Mouse (Mus musculus): ENCODE measurements around the gene Abr. TPM values are rescaled to one million over a fixed set of nuclear protein-coding genes. Genes with fewer than 3 reads are reported as not detected.

The Abr gene
- polyA plus RNA-seq, 1 experiment from 2014 or later = 40.4 TPM

DNA sequence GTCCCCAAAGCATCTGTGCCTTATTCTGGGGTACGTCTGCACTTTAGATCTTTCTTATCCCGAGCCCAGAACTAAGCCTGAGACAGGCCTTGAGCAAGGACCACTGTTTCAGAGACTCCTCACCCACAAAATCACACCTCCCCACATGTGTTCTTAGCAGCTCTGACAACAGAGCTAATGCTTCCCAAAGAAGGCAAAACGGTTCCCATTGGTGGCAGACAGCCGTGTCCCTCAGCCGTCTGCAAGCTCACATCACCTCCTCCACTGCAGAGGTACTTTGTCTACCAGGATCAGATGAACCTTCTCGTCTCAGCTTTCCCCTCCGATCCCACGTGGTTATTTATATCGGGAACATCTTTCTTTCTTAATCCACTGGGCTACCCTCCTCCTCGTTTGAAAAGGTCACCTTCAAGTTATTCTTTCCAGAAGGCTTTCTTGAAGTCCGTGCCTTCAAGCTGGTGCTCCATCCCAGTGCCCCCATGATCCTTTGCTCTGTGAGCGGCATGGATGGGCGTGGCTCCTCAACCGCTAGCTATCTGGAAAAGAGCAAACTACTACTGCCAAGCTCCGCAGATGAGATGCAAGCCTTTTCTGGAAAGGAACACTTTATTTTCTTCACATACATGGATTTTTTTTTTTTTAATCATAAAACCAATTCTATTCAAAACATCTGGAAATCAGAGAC is 240.8 kb downstream of the Abr start:
- H3K9me3 ChIP-seq (ENCODE audit: low read length) = no peaks in the 10 kb centered on the region
- H3K4me1 ChIP-seq (ENCODE audit: insufficient read depth, low read length) = peaks cover 46% of the 10 kb centered on the region
- no peaks in the 10 kb centered on the region for H3K27me3 ChIP-seq (ENCODE audit: insufficient read depth, low read length)
- H3K9ac ChIP-seq (replicated peaks; ENCODE audit: low read length) = no peak overlapping the region
- WGBS = 51% methylated on average over 15 of the region's 15 CpGs
- no peak overlapping the region for H3K4me2 ChIP-seq (replicated peaks; ENCODE audit: low read depth, low read length)
- 0 out of 2 replicates have a peak overlapping the region, but pooled peaks have one; percentile 25 for H3K27ac ChIP-seq (ENCODE audit: low read length)
- no peak overlapping the region for H3K4me3 ChIP-seq (ENCODE audit: low read length)
- H3K36me3 ChIP-seq (ENCODE audit: insufficient read depth, low read length) = no peaks in the 10 kb centered on the region
- no peak for ATAC-seq (ENCODE audit: low FRiP score, low TSS enrichment)

DNA sequence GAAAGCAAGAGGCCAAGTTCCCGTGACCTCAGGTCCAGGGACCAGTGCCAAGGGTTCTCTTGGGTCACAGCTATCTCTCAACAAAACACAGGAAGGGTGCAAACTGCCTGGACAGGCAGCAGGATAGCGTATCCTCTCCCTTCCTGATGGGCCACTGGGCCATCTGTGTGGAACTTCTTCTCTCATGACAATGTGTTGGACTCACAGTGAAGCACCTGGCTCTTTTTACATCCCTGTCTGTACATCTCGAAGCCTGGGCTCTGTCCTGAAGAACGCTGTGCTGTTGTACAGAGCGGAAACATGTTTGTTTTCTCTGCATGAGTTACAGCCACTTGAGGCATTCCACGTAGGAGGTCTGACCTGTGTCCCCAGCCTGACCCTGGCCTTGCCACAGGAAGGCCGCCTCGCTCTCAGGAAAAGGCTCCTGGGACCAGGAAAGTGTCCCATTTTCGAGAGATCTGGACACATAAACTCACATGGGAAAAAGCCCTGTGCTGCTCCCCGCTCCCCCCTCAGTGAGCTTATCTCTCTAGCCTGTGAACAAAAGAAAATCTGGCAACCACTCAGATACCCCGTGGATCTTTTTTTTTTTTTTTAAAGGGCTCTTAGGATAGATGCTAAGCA is 242.1 kb downstream of the Abr start:
- no peak overlapping the region for H3K4me3 ChIP-seq (ENCODE audit: low read length)
- H3K9me3 ChIP-seq (ENCODE audit: low read length) = no peaks in the 10 kb centered on the region
- H3K4me2 ChIP-seq (replicated peaks; ENCODE audit: low read depth, low read length) = peak overlapping the region; percentile 14; the same call in 1 of the 2 replicates
- H3K9ac ChIP-seq (replicated peaks; ENCODE audit: low read length) = peak overlapping the region; percentile 12; the same call in 1 of the 2 replicates
- peak; percentile 64 for ATAC-seq (ENCODE audit: low FRiP score, low TSS enrichment)
- H3K27ac ChIP-seq (ENCODE audit: low read length) = peak overlapping the region; percentile 76
- no peaks in the 10 kb centered on the region for H3K36me3 ChIP-seq (ENCODE audit: insufficient read depth, low read length)
- H3K27me3 ChIP-seq (ENCODE audit: insufficient read depth, low read length) = no peaks in the 10 kb centered on the region
- WGBS = 16% methylated on average over 11 of the region's 11 CpGs
- peaks cover 51% of the 10 kb centered on the region for H3K4me1 ChIP-seq (ENCODE audit: insufficient read depth, low read length)

DNA sequence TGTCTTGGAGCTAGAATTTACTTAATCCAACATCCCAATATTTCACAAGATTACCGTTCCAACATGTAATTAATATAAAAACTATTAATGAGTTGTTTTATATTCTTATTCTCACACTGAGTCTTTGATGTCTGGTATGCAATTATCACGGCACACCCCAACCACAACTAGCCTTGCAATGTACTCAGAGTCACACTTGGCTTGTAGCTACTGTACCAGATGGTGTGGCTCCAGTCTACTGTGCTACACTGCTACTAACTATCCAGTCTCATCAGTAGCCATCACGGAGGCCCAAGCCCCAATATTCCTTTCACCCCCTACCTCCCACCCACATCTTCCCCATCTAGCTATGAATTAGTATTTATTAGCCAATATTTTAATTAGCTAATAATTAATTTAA is 245.7 kb downstream of the Abr start:
- Histone ChIP-seq H3K4me3 (ENCODE audit: low read length) (no peak overlapping the region), H3K27ac (ENCODE audit: low read length) (no peak overlapping the region), H3K4me1 (ENCODE audit: insufficient read depth, low read length) (peaks cover 70% of the 10 kb centered on the region), H3K9ac (replicated peaks; ENCODE audit: low read length) (no peak overlapping the region), H3K9me3 (ENCODE audit: low read length) (no peaks in the 10 kb centered on the region), H3K36me3 (ENCODE audit: insufficient read depth, low read length) (no peaks in the 10 kb centered on the region), H3K27me3 (ENCODE audit: insufficient read depth, low read length) (no peaks in the 10 kb centered on the region), H3K4me2 (replicated peaks; ENCODE audit: low read depth, low read length) (no peak overlapping the region)
- ATAC-seq (ENCODE audit: low FRiP score, low TSS enrichment) = no peak
- 85% methylated on average over 3 of the region's 3 CpGs for WGBS

DNA sequence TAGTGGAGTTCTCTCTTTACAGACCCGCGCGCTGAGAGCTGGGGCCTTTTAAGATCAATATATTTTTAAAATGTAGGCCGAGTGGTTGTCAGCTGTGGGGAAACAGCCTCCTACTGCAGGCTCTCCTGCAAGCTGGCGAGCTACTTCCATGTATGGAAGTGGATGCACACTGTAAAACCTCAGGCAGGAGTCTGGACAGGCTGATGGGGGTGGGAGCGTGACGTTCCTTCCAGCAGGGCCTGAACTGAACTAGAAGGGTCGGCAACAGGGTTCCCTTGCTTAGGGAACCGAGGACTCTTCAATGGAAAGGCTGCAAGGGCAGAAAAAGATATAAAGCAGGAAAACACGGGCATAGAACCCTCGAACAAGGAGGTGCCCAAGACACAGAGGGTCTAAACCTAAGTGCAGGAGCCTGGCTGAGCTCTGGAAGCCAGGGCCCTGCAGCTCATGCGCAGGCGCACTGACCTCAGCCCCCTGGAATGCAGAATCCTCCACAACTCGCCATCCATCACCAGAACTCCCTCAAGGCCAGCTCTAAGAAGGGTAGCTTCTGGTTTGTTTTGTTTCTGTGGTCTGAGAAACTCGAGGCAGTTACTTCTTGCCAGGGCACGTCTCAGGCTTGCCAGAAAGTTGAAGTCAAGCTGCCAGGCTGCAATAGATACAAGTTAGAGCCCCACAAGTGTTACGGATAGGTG is 247.5 kb downstream of the Abr start:
- no peaks in the 10 kb centered on the region for H3K27me3 ChIP-seq (ENCODE audit: insufficient read depth, low read length)
- H3K9ac ChIP-seq (replicated peaks; ENCODE audit: low read length) = peak overlapping the region; percentile 56
- ATAC-seq (ENCODE audit: low FRiP score, low TSS enrichment) = peak; percentile 90
- H3K4me3 ChIP-seq (ENCODE audit: low read length) = no peak overlapping the region
- WGBS = 24% methylated on average over 17 of the region's 17 CpGs
- peak overlapping the region; percentile 22 for H3K4me2 ChIP-seq (replicated peaks; ENCODE audit: low read depth, low read length)
- H3K4me1 ChIP-seq (ENCODE audit: insufficient read depth, low read length) = peaks cover 52% of the 10 kb centered on the region
- H3K36me3 ChIP-seq (ENCODE audit: insufficient read depth, low read length) = no peaks in the 10 kb centered on the region
- H3K27ac ChIP-seq (ENCODE audit: low read length) = peak overlapping the region; percentile 97
- no peaks in the 10 kb centered on the region for H3K9me3 ChIP-seq (ENCODE audit: low read length)

DNA sequence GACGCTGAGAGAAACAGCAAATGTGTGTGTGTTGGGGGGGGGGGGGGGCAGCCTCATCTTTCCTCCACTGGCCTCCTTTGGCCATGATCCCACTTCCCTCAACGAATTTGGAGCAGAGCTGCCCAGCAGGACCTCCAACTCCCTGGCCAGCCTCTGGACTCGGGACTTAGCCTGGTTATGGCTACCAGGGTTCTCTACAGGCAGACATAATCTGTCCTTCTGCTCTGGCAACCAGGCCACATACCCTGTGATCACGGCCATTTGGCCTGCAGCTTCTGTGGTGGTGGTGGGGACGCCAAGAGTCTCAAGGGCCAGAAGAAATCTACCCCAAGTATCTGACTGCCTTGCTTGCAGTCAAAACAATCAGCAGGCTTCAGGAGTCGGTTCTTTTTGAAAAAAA is 249.6 kb downstream of the Abr start:
- H3K4me1 ChIP-seq (ENCODE audit: insufficient read depth, low read length) = peaks cover 45% of the 10 kb centered on the region
- H3K9me3 ChIP-seq (ENCODE audit: low read length) = no peaks in the 10 kb centered on the region
- H3K36me3 ChIP-seq (ENCODE audit: insufficient read depth, low read length) = no peaks in the 10 kb centered on the region
- H3K27me3 ChIP-seq (ENCODE audit: insufficient read depth, low read length) = no peaks in the 10 kb centered on the region
- no peak overlapping the region for H3K27ac ChIP-seq (ENCODE audit: low read length)
- H3K9ac ChIP-seq (replicated peaks; ENCODE audit: low read length) = no peak overlapping the region
- no peak for ATAC-seq (ENCODE audit: low FRiP score, low TSS enrichment)
- WGBS = 37% methylated on average over 6 of the region's 6 CpGs
- H3K4me2 ChIP-seq (replicated peaks; ENCODE audit: low read depth, low read length) = no peak overlapping the region
- no peak overlapping the region for H3K4me3 ChIP-seq (ENCODE audit: low read length)

DNA sequence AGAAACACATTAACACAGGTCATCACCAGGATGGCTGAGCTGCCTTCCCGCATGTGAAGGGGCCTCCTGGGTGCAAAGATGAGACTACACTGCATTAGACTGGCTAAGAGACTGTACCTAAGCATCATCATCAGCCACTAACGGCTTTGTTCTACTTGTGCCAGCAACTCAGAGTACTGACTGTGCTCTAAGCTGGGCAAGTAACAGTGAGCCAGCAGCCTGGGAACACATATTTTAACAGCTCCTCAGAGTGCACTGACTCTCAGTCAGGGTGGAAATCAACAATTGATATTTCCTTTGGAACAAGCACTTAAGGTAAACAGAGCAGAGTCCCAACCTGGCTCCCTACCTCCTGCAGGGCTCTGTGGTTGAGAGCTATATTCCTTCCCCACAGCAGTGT is 250.0 kb downstream of the Abr start:
- H3K27ac ChIP-seq (ENCODE audit: low read length) = no peak overlapping the region
- H3K4me3 ChIP-seq (ENCODE audit: low read length) = no peak overlapping the region
- ATAC-seq (ENCODE audit: low FRiP score, low TSS enrichment) = no peak
- peaks cover 45% of the 10 kb centered on the region for H3K4me1 ChIP-seq (ENCODE audit: insufficient read depth, low read length)
- no peaks in the 10 kb centered on the region for H3K9me3 ChIP-seq (ENCODE audit: low read length)
- 0 out of 2 replicates have a peak overlapping the region, but pooled peaks have one; percentile 20 for H3K9ac ChIP-seq (replicated peaks; ENCODE audit: low read length)
- H3K36me3 ChIP-seq (ENCODE audit: insufficient read depth, low read length) = no peaks in the 10 kb centered on the region
- 55% methylated on average over 2 of the region's 2 CpGs for WGBS
- no peaks in the 10 kb centered on the region for H3K27me3 ChIP-seq (ENCODE audit: insufficient read depth, low read length)
- H3K4me2 ChIP-seq (replicated peaks; ENCODE audit: low read depth, low read length) = no peak overlapping the region

DNA sequence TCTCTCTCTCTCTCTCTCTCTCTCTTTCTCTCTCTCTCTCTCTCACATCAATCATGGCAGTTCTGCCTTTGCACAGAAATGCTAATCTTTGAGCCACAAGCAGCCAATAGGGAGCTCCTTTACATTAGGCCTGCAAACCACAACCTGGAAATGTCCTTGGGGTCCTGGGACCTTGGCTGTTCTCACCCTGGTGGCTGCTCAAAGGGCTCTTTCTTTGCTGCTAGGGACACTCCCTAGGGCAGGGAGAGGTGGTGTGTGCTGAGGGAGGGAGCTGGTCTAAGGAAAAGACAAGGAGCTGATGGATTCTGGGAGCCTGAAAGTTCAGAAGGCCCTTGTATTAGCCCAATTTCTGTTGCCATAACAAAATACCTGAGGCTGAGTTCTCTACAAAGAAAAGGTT is 251.6 kb downstream of the Abr start:
- H3K9ac ChIP-seq (replicated peaks; ENCODE audit: low read length) = no peak overlapping the region
- H3K27ac ChIP-seq (ENCODE audit: low read length) = no peak overlapping the region
- H3K4me3 ChIP-seq (ENCODE audit: low read length) = no peak overlapping the region
- peaks cover 38% of the 10 kb centered on the region for H3K4me1 ChIP-seq (ENCODE audit: insufficient read depth, low read length)
- no peak for ATAC-seq (ENCODE audit: low FRiP score, low TSS enrichment)
- no peak overlapping the region for H3K4me2 ChIP-seq (replicated peaks; ENCODE audit: low read depth, low read length)
- no peaks in the 10 kb centered on the region for H3K27me3 ChIP-seq (ENCODE audit: insufficient read depth, low read length)
- no peaks in the 10 kb centered on the region for H3K36me3 ChIP-seq (ENCODE audit: insufficient read depth, low read length)
- H3K9me3 ChIP-seq (ENCODE audit: low read length) = no peaks in the 10 kb centered on the region

Other genes starting within 250 kb of the Abr start
- 26.9 and 29.5 TPM in 2 replicates for gene Nxn, start 223.2 kb downstream of the Abr start, polyA plus RNA-seq (2015; fragmentation: Nextera tagmentation; extraction: Ambion mirVana)
- gene Timm22, start 215.4 kb downstream of the Abr start, polyA plus RNA-seq (2015; fragmentation: Nextera tagmentation; extraction: Ambion mirVana) = 106 and 112 TPM in 2 replicates
- 0.17 and 0.24 TPM in 2 replicates for gene Bhlha9, start 50.2 kb upstream of the Abr start, polyA plus RNA-seq (2015; fragmentation: Nextera tagmentation; extraction: Ambion mirVana)
- gene Trarg1, start 57.5 kb upstream of the Abr start, polyA plus RNA-seq (2015; fragmentation: Nextera tagmentation; extraction: Ambion mirVana) = 2.0 and 2.2 TPM in 2 replicates
- 34.0 and 34.8 TPM in 2 replicates for gene Gosr1, start 141.3 kb upstream of the Abr start, polyA plus RNA-seq (2015; fragmentation: Nextera tagmentation; extraction: Ambion mirVana)
- 12.3 and 13.9 TPM in 2 replicates for gene Cpd, start 224.7 kb upstream of the Abr start, polyA plus RNA-seq (2015; fragmentation: Nextera tagmentation; extraction: Ambion mirVana)

Measured in kidney, embryonic 16.5 days (tissue).